Comparison of ENCODE assay signal across 7 mouse cellular contexts in genomic region chr1:137656900-137657458, GRCm38 (mm10).
DNase-seq lines count a peak whose midpoint lies in the region; ATAC-seq and TF ChIP-seq lines count a peak whose summit lies in the region.

No protein-coding gene starts in this region.

- no peaks in the 10 kb centered on the region for H3K79me2 ChIP-seq in myocyte (ENCODE audit: control insufficient read depth, insufficient read depth)

- H3K9me3 ChIP-seq in embryonic facial prominence, embryonic 10.5 days = no peaks in the 10 kb centered on the region
- no peaks in the 10 kb centered on the region for H3K9me3 ChIP-seq in heart, embryonic 10.5 days
- no peaks in the 10 kb centered on the region for H3K9me3 ChIP-seq in kidney, embryonic 16.5 days (ENCODE audit: low read length)

- H3K4me3 ChIP-seq in embryonic facial prominence, embryonic 10.5 days = no peak overlapping the region
- H3K4me3 ChIP-seq in heart, embryonic 10.5 days = 0 out of 2 replicates have a peak overlapping the region, but pooled peaks have one; percentile 15
- no peak overlapping the region for H3K4me3 ChIP-seq in kidney, embryonic 16.5 days (ENCODE audit: low read length)
- no peak overlapping the region for H3K4me3 ChIP-seq in myocyte

- TF ChIP-seq POLR2A in myocyte (IDR thresholded peaks at IDR 0.05; ENCODE audit: insufficient read length, low read depth) = no peak

- H3K27me3 ChIP-seq in embryonic facial prominence, embryonic 10.5 days (replicated peaks; ENCODE audit: low read depth, poor library complexity, severe bottlenecking) = no peaks in the 10 kb centered on the region
- H3K27me3 ChIP-seq in heart, embryonic 10.5 days (ENCODE audit: insufficient read depth, poor library complexity, severe bottlenecking) = no peaks in the 10 kb centered on the region
- H3K27me3 ChIP-seq in kidney, embryonic 16.5 days (ENCODE audit: insufficient read depth, low read length) = no peaks in the 10 kb centered on the region
- H3K27me3 ChIP-seq in myocyte (ENCODE audit: control insufficient read depth, insufficient read depth, insufficient read length) = no peaks in the 10 kb centered on the region

- no peak overlapping the region for H3ac ChIP-seq in myocyte (ENCODE audit: control insufficient read depth, insufficient read length)

- DNase-seq in 416B (ENCODE audit: low read depth) = peak; percentile 18
- DNase-seq in adrenal gland, adult (ENCODE audit: inconsistent age in 2 of 2, low spot score in 1 of 2) = peak; percentile 24 to 70
- no peak for DNase-seq in embryonic facial prominence, embryonic 10.5 days (ENCODE audit: low spot score)
- peak; percentile 77 for DNase-seq in heart, embryonic 10.5 days (ENCODE audit: low spot score)
- DNase-seq in urinary bladder, postnatal 4 days (ENCODE audit: low spot score in 2 of 2) = no peak

- H3K27ac ChIP-seq in embryonic facial prominence, embryonic 10.5 days (replicated peaks) = peak overlapping the region; percentile 40; the same call in 1 of the 2 replicates
- H3K27ac ChIP-seq in heart, embryonic 10.5 days = peak overlapping the region; percentile 83
- peak overlapping the region; percentile 7 for H3K27ac ChIP-seq in kidney, embryonic 16.5 days (ENCODE audit: low read length)

- WGBS in embryonic facial prominence, embryonic 10.5 days = 57% methylated on average over 6 of the region's 6 CpGs
- 32% methylated on average over 6 of the region's 6 CpGs for WGBS in heart, embryonic 10.5 days
- 37% methylated on average over 6 of the region's 6 CpGs for WGBS in kidney, embryonic 16.5 days

- peaks cover 13% of the 10 kb centered on the region for H3K4me1 ChIP-seq in embryonic facial prominence, embryonic 10.5 days
- H3K4me1 ChIP-seq in heart, embryonic 10.5 days = peaks cover 15% of the 10 kb centered on the region; the same call in 1 of the 2 replicates
- 0 out of 2 replicates have a peak, but pooled peaks cover 4% of the 10 kb centered on the region for H3K4me1 ChIP-seq in kidney, embryonic 16.5 days (ENCODE audit: insufficient read depth, low read length)

- ATAC-seq in kidney, embryonic 16.5 days (ENCODE audit: low FRiP score, low TSS enrichment) = peak; percentile 63; the same call in 1 of the 2 replicates

- no peak overlapping the region for H3K4me2 ChIP-seq in kidney, embryonic 16.5 days (replicated peaks; ENCODE audit: low read depth, low read length)
- H3K4me2 ChIP-seq in myocyte (ENCODE audit: low read depth) = peak overlapping the region; percentile 42

- H3K9ac ChIP-seq in kidney, embryonic 16.5 days (replicated peaks; ENCODE audit: low read length) = no peak overlapping the region

- H3K36me3 ChIP-seq in embryonic facial prominence, embryonic 10.5 days (replicated peaks) = no peaks in the 10 kb centered on the region
- no peaks in the 10 kb centered on the region for H3K36me3 ChIP-seq in heart, embryonic 10.5 days
- H3K36me3 ChIP-seq in kidney, embryonic 16.5 days (ENCODE audit: insufficient read depth, low read length) = no peaks in the 10 kb centered on the region
- H3K36me3 ChIP-seq in myocyte (ENCODE audit: control insufficient read depth, insufficient read depth) = no peaks in the 10 kb centered on the region

TF ChIP-seq in myocyte, 11 proteins besides CTCF, POLR2A, EP300 and RAD21:
- no peak for TF ChIP-seq MYOG (IDR thresholded peaks at IDR 0.05; ENCODE audit: control insufficient read depth in 1 of 3, insufficient read depth in 1 of 3, insufficient read length in 2 of 3, low read depth in 2 of 3)
- TF ChIP-seq E2F4 (IDR thresholded peaks at IDR 0.05; ENCODE audit: insufficient read depth) = no peak
- TF ChIP-seq SRF (IDR thresholded peaks at IDR 0.05; ENCODE audit: control insufficient read depth, insufficient read length, low read depth) = no peak
- TF ChIP-seq REST (IDR thresholded peaks at IDR 0.05; ENCODE audit: insufficient read depth, insufficient read length) = no peak
- TF ChIP-seq TCF3 (IDR thresholded peaks at IDR 0.05; ENCODE audit: insufficient read length, low read depth) = no peak
- TF ChIP-seq USF1 (IDR thresholded peaks at IDR 0.05; ENCODE audit: low read depth) = no peak
- TF ChIP-seq MYOD1 (IDR thresholded peaks at IDR 0.05; ENCODE audit: control insufficient read depth in 1 of 3, insufficient read length in 2 of 3, low read depth in 2 of 3) = no peak
- no peak for TF ChIP-seq CEBPB (IDR thresholded peaks at IDR 0.05; ENCODE audit: insufficient read depth, poor library complexity, severe bottlenecking)
- TF ChIP-seq MAX (IDR thresholded peaks at IDR 0.05; ENCODE audit: low read depth) = no peak
- no peak for TF ChIP-seq POLR2AphosphoS2 (IDR thresholded peaks at IDR 0.05; ENCODE audit: insufficient read length, low read depth)
- TF ChIP-seq TCF12 (IDR thresholded peaks at IDR 0.05; ENCODE audit: insufficient read depth, poor library complexity, severe bottlenecking) = no peak

Comparison
In these comparisons a context has a peak if more than half of its experiments do, and no peak if none do; other contexts are left out.
1. DNase-seq: peak in 416B (single experiment), adrenal gland, adult (2 of 2) and heart, embryonic 10.5 days (single experiment); none in embryonic facial prominence, embryonic 10.5 days (single experiment) and urinary bladder, postnatal 4 days (0 of 2).
2. H3K27ac ChIP-seq: peak in every context shown above with its lines; median percentile 83 in heart, embryonic 10.5 days; 40 in embryonic facial prominence, embryonic 10.5 days; 7 in kidney, embryonic 16.5 days.